Mouse (Mus musculus) T-helper 17 cell (primary cell): ENCODE measurements around the gene Tbc1d20.

Experiments
- in situ Hi-C, 2 experiments: fragments of 300-600 bp; cut with MboI, MseI; formaldehyde crosslinking; loops; 1 replicate in 1 of 2; 2 replicates in 1 of 2; pipeline ENCODE4 v1.15.1; 2025; ENCODE audit warnings: high pct_unique_total_duplicates in 2 of 2

Gene Tbc1d20

GRCm38 (mm10) chr2:152324842-152325241, 31.2 kb downstream of the Tbc1d20 start:
- in situ Hi-C loops: no loop called here

GRCm38 (mm10) chr2:152326157-152326556, 32.5 kb downstream of the Tbc1d20 start:
- in situ Hi-C loops: no loop called here

GRCm38 (mm10) chr2:152326654-152327053, 33.0 kb downstream of the Tbc1d20 start:
- in situ Hi-C loops: no loop called here

GRCm38 (mm10) chr2:152327980-152328379, 34.4 kb downstream of the Tbc1d20 start:
- in situ Hi-C loops: no loop called here

- in situ Hi-C loops: no loop called here
These were observed 37.3 kb downstream of the Tbc1d20 start for GRCm38 (mm10) chr2:152330858-152331423.

DNA sequence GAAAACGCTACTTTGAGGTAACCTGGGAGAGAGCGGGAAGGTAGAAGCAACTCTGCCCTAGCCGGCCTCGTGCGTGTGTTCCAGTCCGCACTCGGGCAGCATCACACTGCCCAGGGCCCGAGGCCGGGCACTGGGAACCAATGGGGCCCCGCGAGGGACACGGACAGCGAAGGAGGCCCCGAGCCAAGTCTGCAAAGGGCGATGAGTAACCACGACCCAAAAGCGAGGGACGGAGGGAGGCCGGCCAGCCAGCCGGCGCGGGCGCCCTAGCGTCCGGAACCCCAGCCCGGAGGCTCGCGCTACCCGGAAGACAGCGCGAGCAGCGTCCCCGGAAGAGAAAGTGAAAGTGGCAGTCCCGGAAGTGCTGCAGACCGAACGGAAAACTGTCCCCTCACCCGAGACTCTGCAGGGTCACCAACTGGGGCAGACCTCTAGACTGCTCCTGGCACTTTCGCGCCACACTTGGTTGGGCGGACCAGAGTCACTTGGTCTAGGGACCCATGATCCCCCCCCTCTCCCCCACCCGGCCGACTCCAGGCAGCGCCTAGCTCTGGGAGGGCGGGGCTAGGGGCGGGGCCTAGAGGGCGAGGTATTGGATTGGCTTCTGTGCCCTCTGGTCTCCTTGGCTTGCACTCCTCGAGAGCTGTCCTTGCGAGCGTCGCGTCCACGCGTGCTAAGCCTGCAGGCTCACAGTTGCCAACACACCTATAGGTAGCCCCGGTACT, 38.6 kb downstream of the Tbc1d20 start, which contains the start of gene Rbck1:
TSS of gene Rbck1 (minus strand) at position 553 of the 725 bp plus-strand sequence.
- in situ Hi-C loops: no loop called here

DNA sequence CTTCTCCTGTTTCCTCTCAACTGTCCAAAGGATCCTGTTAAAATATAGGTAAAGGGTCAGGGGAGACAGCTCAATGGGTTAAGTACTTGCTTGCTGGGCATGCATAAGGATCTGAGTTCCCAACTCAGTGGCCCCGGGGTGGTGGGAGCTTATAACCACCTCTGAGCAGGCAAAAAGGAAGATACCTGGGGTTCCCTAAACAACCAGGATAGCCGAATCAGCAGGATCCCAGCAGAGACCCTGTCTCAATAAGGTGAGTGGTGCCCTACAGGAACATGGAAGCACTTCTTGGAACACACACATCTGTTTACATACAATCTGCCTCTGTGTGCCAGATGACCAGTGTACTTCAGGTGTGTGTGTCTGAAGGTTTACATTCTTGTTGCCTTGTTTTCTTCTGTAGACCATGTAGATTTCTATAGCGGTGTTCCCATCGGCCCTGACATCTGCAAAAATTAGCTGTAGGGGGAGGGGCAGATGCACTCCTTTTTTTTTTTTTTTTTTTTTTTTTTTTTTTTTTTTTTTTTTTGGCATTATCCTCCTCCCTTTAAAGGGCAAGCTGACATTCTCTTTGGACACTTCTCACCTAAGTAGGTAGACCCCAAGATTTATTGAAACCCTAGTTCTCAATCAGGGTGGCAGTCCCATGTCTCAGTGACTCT, 39.8 kb downstream of the Tbc1d20 start:
- in situ Hi-C loops: no loop called here

DNA sequence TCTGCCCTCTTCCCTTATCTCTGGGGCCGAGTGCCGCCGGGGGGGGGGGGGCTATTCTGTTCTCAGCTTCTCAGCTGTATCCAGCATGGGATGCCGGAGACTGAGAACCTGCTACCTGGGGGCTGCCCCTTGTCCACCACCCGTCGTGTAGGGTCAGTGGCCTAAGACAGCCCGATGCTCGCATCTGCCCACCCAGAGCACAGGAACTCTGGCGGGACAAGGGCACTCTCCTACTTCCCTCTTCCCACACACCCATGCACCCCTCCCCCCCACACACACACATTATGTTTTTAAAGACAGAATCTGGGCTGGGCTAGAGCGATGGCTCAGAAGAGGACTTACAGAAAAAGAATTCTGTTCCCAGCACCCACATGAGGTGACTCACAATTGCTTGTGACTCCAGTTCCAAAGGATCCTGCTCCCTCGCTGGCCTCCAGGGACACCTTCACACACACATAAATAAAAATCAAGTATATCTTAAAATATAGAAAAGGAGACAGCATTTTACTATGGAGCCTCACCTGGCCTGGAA, 41.7 kb downstream of the Tbc1d20 start:
- in situ Hi-C loops: loop anchor here in 1 of 2 experiments (5.0 kb wide), 1 partner anchor 62 kb away; the partner anchor contains the start of gene Sox12

DNA sequence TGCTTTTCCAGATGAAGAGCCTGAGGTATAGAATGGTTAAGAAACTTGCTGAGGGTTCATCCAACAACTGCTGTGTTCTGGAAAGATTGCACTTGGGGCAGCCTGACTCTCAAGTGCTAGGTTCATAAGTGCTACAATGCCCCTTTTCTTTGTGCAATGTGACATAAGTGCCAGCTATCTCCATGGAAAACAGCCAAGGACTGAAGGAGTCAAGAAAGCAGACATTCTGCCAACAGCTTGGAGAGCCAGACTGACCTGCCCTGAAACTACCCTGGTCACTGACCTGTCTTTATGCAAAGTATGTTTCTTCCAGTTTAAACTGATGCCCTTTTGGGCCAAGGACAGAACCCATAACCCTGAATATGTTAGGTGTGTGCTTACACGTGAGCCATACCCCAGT, 43.2 kb downstream of the Tbc1d20 start:
- in situ Hi-C loops: loop anchor here in 1 of 2 experiments (5.0 kb wide), 1 partner anchor 60 kb away; the partner anchor contains the start of gene Sox12

DNA sequence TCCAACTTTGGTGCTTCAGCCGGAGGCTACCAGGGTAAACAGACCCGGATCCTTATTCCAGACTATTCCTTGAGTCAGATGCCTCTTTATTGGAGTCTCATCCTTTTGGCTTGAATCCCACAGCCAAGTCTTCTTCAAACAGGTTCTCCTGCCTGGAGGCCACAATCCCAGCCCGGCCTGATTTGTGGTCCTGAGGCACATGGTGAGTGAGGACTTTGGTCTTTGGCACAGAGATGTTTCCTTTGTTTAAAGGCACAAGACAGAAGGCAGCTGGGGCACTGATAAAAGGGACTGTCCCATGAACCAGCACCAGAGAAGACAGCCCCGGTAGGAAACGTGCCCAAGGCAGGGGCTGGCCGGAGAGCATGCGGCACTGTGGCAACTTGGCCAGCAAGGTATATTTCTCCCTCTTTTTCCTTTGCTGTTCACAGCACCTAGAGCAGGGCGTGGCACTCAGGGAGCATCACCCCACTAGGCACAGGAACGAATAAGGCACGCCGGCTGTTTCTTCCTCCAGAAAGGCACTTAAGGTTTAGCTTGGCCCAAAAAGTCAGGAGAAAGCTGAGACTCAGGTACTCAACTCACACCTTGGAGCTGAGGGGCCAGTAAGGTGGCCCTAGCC, 44.1 kb downstream of the Tbc1d20 start:
- in situ Hi-C loops: loop anchor here in 1 of 2 experiments (5.0 kb wide), 1 partner anchor 60 kb away; the partner anchor contains the start of gene Sox12

DNA sequence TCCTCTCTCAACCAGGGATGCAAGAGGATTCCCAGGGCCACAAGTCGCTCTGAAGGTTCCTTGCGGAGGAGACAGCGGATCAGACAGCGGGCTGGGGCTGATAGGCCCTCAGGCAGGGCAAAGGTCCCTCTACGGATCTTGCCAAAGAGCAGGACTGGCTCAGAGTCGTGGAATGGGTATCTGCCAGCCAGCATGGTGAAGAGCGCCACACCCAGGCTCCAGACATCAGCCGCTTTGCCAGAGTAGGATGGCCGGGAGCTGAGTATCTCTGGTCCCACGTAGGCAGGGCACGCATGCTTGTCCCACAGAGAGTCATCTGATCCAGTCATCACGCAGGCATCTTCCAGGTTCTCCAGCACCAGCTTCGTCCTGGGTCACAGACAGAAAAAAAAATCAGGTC, 44.7 kb downstream of the Tbc1d20 start:
- in situ Hi-C loops: loop anchor here in 1 of 2 experiments (5.0 kb wide), 1 partner anchor 59 kb away; the partner anchor contains the start of gene Sox12

GRCm38 (mm10) chr2:152339631-152340179, 46.1 kb downstream of the Tbc1d20 start:
- in situ Hi-C loops: loop anchor here in 1 of 2 experiments (5.0 kb wide), 1 partner anchor 58 kb away; the partner anchor contains the start of gene Sox12

DNA sequence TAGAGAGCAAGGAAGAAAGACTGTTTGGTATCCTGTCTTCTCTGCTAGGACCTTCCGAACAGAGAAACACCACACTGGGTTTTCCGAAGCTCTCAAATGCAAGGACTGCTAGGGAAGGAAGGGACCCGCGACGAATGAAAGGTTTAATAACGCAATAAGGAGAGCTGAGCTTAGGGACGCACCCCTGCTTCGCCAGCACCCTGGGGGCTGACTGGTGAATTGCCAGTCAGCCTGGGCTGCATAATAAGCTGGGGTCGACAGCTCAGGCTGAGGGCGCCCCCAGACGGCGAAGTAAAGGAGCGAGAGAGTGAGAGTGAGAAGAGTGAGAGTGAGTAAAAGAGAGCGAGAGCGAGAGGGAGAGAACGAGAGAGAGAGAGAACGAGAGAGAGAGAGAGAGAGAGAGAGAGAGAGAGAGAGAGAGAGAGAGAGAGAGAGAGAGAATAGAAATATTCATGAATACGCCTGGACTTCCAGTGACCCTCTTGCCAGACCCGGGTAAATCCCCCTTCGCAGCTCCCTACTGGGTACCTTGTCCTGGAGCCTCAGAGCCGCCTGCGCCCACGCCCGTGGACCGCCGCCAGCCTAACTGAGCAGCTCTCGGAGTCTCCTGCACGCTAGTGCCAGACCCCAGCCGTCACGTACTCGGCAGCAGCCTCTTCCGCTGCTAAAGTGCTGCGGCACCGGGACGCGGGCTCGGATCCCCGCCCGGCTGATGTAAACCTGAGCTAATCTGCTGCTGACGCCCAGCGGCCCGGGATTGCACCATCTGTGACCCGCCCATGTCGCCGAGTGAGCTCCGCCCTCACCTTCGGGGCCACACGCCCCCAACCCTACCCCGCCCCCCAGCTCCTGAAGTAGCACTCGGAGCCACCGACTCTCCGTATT, 49.9 kb downstream of the Tbc1d20 start, which contains the start of gene Trib3:
TSS of gene Trib3 (minus strand) at position 704 of the 885 bp plus-strand sequence.
- in situ Hi-C loops: no loop called here

DNA sequence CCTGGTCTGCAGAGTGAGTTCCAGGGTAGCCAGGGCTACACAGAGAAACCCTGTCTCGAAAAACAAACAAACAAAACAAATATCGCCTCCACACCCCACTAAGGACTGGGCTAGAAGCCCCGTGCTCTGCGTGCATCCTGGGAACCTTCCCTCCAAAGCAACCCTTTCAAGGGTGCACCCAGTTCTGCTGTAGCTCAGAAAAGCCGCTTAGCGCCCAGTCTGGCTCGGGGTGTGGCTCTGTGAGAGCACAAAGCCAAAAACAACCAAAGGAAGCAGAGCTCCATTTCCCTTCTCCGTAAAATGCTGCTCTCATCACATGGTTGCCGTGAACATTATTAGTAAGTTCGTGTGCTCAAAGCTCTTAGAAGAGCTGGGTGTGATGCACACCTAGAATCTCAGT, 50.7 kb downstream of the Tbc1d20 start:
- in situ Hi-C loops: no loop called here

GRCm38 (mm10) chr2:152344909-152345308, 51.3 kb downstream of the Tbc1d20 start:
- in situ Hi-C loops: no loop called here

- in situ Hi-C loops: no loop called here
These were observed 51.8 kb downstream of the Tbc1d20 start for GRCm38 (mm10) chr2:152345393-152345792.

DNA sequence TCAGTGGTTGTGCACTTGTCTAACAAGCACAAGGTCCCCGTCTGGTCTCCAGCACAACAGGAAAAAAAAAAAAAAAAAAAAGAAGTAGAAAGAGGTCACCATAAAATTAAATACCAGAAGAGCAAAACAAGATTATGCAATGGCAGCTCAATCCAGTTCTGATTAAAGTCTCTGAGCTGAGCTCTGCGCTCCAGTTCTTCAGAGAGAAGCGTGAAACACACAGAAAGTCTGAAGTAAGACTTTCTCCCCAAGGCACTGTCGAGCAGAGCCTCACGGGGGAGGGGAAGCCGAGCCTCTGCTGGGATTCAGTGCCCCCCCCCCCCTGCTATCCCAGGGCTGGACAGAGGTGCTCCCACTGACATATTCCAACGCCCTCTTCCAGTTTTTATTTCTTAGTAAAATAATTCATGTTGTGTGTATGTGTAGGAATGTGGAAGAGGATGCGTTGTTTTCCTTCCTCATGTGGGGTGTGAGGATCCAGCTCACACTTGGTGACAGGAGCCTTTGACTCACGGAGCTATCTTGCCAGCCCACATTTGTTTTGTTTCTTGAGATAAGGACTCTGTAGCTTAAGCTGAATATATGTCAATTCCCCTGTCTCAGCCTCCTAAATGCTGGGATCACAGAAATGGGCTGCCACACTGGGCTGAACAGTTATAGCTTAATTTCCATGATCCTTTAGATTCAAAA, 53.3 kb downstream of the Tbc1d20 start:
- in situ Hi-C loops: no loop called here

GRCm38 (mm10) chr2:152347722-152348121, 54.1 kb downstream of the Tbc1d20 start:
- in situ Hi-C loops: no loop called here

DNA sequence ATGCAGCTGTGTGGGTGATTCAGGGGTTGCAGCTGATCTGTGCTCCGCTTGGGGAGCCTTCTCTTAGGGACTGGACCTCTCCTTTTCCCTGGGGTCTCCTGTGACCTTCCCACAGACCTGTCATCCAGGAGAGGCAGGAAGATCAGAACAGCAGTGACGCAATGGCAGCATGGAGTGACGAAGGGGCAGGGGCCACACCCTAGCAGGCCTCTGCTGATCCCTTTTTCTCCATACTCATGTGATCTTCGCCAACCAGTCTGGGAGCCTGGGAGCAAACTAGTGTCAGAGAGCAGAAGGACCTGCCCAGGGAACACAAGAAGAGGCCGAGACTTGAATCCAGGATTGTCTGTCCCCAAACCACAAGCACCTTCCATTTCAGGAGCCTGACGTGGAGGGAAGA, 55.6 kb downstream of the Tbc1d20 start:
- in situ Hi-C loops: no loop called here
